Mouse (Mus musculus): Measurements from ENCODE around the gene Abca14.

The Abca14 gene

GRCm38 (mm10) chr7:120203789-120204188 is at the start of gene Abca14:
Gene Abca14, plus strand, starts transcription at chr7:120203961.
- DNase-seq (ENCODE audit: low spot score in 2 of 2) = no peak

DNA sequence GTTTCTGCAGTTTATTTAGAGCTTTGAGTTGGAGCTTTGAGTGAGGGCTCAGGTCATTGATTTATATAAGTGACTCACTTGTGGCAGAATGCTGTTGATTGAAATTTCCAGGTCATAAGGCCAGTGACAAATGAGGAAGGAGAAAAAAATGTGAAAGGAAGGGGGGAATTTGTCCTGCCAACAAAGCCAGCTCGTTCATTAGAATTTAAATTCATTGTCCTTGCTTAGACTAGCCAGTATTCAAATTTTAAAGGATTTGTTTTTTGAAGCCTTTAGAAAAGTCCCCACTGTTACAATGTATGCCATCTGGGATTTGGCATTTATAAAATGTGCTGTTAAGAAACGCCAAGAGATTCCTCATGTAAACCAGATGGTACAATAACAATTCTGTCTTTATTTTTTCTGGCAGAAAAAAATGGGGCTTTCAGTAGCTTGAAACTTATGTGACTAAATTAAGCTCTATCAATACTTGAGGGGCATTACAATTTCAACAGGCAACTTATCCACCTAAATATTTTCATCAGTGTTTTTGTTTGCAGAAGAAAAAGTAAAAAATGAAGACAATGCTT is 46.8 kb upstream of the Abca14 start:
- no peak for DNase-seq (ENCODE audit: low spot score in 2 of 2)

- no peak for DNase-seq (ENCODE audit: low spot score in 2 of 2)
Measured at GRCm38 (mm10) chr7:120157575-120158061, 46.1 kb upstream of the Abca14 start.

DNA sequence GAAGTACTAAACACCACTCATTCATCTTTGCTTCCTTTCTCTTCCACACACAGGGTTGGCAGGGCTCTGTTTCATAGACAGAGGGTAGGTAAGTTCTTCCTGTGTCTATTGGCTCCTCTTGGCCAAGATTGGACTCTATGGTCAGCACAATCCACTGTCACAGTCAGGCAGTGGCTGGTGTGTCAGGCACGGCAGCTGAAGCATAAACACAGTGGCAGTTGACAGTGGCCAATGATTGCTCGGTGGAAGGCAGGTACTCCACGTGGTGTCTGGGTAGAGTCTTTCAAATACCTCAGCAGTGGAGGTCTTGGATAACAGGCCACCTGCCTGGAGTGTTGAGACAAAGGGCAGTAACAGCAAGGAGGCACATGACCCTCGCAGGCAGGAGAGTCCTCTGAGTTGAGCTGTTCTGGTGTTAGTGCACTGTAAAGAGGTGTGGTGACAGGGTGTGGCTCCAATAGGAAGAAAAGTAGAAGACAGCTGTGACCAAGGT is 45.6 kb upstream of the Abca14 start:
- DNase-seq (ENCODE audit: low spot score in 2 of 2) = no peak

- DNase-seq (ENCODE audit: low spot score in 2 of 2) = no peak
Measured at GRCm38 (mm10) chr7:120163581-120164251, 40.0 kb upstream of the Abca14 start.

GRCm38 (mm10) chr7:120172188-120172700 is 31.5 kb upstream of the Abca14 start:
- no peak for DNase-seq (ENCODE audit: low spot score in 2 of 2)

- DNase-seq (ENCODE audit: low spot score in 2 of 2) = no peak
Measured at GRCm38 (mm10) chr7:120173603-120174244, 30.0 kb upstream of the Abca14 start, which contains the start of gene Anks4b. Gene Anks4b, plus strand, starts transcription at chr7:120173858.

GRCm38 (mm10) chr7:120174723-120175504 is 28.8 kb upstream of the Abca14 start:
- no peak for DNase-seq (ENCODE audit: low spot score in 2 of 2)

DNA sequence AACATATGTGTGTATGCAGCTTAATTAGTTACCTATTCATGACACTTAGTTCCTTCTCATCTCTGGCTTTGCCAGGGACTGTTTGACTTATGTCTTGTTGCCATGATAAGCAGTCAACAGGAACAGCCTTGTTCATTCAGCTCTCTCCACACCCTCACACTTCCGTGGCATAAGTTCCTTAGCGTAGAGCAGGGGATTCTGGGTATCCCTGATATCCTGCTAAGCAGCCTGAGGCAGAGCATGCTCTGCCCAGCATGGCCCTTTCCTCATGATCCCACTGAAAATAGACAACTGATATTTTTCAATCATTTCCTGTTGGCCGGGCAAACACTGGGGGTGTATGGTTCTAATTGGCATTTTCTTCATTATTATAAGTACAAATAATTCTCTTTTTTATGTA is 26.1 kb upstream of the Abca14 start:
- DNase-seq (ENCODE audit: low spot score in 2 of 2) = no peak

- no peak for DNase-seq (ENCODE audit: low spot score in 2 of 2)
Measured at GRCm38 (mm10) chr7:120178935-120179334, 24.8 kb upstream of the Abca14 start.

- no peak for DNase-seq (ENCODE audit: low spot score in 2 of 2)
Measured at GRCm38 (mm10) chr7:120180547-120180946, 23.2 kb upstream of the Abca14 start.

- no peak for DNase-seq (ENCODE audit: low spot score in 2 of 2)
Measured at GRCm38 (mm10) chr7:120181401-120182230, 22.1 kb upstream of the Abca14 start.

DNA sequence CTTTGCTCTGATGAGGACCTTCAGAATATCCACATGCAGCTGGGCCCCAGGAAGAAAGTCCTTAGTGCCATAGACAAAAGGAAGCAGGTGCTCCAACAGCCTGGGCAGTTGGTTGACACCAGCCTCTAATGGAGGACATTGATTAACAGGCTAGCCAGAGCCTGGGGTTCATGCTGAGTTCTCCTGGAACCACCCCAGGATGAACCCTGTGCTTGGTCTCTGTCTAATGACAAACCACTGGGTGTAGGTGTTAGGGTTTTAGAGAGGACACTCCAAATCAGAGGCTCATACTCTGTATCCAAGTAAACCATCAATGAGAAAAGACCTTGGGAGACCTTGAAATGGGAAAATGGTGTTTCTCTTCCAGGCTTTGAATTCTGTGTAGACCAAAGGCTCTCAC is 20.9 kb upstream of the Abca14 start:
- DNase-seq (ENCODE audit: low spot score in 2 of 2) = no peak

DNA sequence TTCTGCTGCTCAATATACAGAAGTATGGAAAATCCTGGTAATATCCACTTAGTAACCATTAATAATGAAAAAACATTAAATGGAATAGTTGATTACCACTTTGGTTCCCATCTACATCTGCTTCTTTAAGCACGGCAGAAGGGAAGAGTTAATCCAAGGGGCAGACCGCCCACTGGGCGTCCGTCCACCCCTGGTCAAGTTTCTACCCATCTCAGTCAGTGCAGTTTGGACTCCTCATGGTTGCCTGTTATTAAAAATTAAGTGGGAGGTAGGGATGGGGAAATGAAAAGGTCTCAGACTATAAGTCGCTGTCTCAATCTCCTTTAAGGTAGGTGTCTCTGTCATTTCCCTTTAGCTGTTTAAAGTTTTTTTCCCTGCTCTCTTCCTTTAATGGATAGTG is 14.8 kb upstream of the Abca14 start:
- DNase-seq (ENCODE audit: low spot score in 2 of 2) = no peak

- no peak for DNase-seq (ENCODE audit: low spot score in 2 of 2)
Measured at GRCm38 (mm10) chr7:120189369-120190149, 14.2 kb upstream of the Abca14 start.

- no peak for DNase-seq (ENCODE audit: low spot score in 2 of 2)
Measured at GRCm38 (mm10) chr7:120190150-120190665, 13.6 kb upstream of the Abca14 start.

DNA sequence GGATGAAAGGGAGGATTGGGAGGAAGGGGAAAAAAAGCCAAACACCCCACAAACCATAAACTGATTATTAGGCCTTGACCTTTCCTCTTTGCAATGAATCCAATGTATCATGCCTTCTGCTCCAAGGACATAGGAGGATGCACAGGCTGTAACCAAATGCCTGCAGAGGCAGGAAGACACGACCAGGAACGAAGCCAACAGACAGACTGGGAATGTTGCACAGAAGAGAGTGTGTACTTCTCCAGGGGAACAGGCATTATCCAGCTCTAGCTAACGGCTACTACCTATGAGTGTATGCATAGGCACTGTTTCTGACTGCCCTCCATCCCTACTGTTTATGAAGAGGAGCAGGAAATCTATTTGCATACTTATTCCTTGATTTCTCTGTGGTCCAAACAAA is 11.6 kb upstream of the Abca14 start:
- DNase-seq (ENCODE audit: low spot score in 2 of 2) = no peak

DNA sequence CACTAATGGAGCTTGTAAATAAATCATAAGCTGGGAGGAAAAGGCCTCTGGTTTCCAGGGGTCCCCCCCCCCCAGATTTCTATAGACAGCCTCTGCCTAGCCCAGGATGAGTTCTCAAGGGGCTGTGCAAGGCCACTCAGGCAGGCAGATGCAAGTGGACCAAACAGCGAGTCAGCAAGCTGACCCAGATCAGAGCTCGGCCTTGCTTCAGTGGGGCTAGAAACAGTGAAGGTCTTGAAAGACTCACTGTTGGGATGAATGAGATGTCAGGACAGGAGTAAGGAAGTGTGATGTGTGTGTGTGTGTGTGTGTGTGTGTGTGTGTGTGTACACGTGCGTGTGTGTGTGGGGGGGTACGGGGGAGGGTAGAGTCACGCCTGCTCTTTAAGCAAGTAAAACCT is 10.9 kb upstream of the Abca14 start:
- DNase-seq (ENCODE audit: low spot score in 2 of 2) = no peak

- DNase-seq (ENCODE audit: low spot score in 2 of 2) = no peak
Measured at GRCm38 (mm10) chr7:120195207-120195606, 8.6 kb upstream of the Abca14 start.

DNA sequence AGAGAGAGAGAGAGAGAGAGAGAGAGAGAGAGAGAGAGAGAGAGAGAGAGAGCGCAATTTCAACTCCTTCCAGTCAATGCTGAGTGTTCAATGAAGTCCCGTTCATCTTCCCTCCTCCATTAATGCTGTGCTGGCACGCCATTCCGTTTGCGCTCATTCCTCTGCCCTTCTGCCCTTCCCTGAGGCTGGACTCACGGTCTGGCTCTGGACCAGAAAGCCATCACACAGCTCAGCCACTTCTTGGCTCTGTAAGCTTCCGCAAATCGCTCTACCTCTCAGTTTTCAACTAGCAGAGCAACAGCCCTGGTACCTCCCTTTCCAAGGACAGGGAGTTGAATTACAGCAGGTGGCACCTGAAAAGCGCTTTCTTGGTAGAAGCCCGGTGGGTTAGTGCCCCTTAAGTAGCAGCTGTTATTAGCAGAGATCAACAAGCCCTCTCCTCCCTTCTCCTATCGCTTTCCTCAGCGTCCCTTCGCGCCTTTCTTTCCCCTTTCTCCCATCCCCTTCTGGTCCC is 2.5 kb upstream of the Abca14 start:
- DNase-seq (ENCODE audit: low spot score in 2 of 2) = no peak

All from natural killer cell, adult 2 months (primary cell).